Mouse (Mus musculus): ENCODE data around the gene Skap2. TPM values are rescaled to one million over a fixed set of nuclear protein-coding genes. Genes with fewer than 3 reads are reported as not detected.

Gene Skap2
- total and polyA plus RNA-seq, 3 experiments = 5.0 to 8.9 (median 8.6) TPM

GRCm38 (mm10) chr6:51809164-51809824 lies 203.1 kb downstream of the Skap2 start:
- TF ChIP-seq CTCF (IDR thresholded peaks at IDR 0.05) (no peak), POLR2A (IDR thresholded peaks at IDR 0.05; ENCODE audit: insufficient read depth, low read depth, low read length) (no peak), EP300 (IDR thresholded peaks at IDR 0.05; ENCODE audit: insufficient read depth, low read depth, low read length) (no peak)
- Histone ChIP-seq H3K27ac (no peak overlapping the region), H3K9ac (ENCODE audit: low read depth, low read length) (no peak overlapping the region), H3K27me3 (ENCODE audit: control insufficient read depth, insufficient read depth, low read length) (no peaks in the 10 kb centered on the region), H3K4me1 (ENCODE audit: control insufficient read depth, insufficient read depth, low read length) (no peaks in the 10 kb centered on the region), H3K36me3 (ENCODE audit: control insufficient read depth, insufficient read depth, low read length) (no peaks in the 10 kb centered on the region), H3K4me3 (no peak overlapping the region), H3K79me2 (replicated peaks; ENCODE audit: control insufficient read depth, insufficient read depth, low read length) (no peaks in the 10 kb centered on the region)
- DNase-seq = no peak
- 89% methylated on average over 12 of the region's 12 CpGs for WGBS
- intact Hi-C loops (cut with DNase I) = no loop called here

- Histone ChIP-seq H3K36me3 (ENCODE audit: control insufficient read depth, insufficient read depth, low read length) (no peaks in the 10 kb centered on the region), H3K27me3 (ENCODE audit: control insufficient read depth, insufficient read depth, low read length) (no peaks in the 10 kb centered on the region), H3K79me2 (replicated peaks; ENCODE audit: control insufficient read depth, insufficient read depth, low read length) (no peaks in the 10 kb centered on the region), H3K4me1 (ENCODE audit: control insufficient read depth, insufficient read depth, low read length) (no peaks in the 10 kb centered on the region), H3K9ac (ENCODE audit: low read depth, low read length) (no peak overlapping the region), H3K27ac (no peak overlapping the region), H3K4me3 (no peak overlapping the region)
- WGBS = 76% methylated on average over 6 of the region's 6 CpGs
- DNase-seq = no peak
- TF ChIP-seq EP300 (IDR thresholded peaks at IDR 0.05; ENCODE audit: insufficient read depth, low read depth, low read length) = no peak
- no peak for TF ChIP-seq CTCF (IDR thresholded peaks at IDR 0.05)
- no peak for TF ChIP-seq POLR2A (IDR thresholded peaks at IDR 0.05; ENCODE audit: insufficient read depth, low read depth, low read length)
- intact Hi-C loops (cut with DNase I) = no loop called here
Observed at GRCm38 (mm10) chr6:51808011-51808410, 204.3 kb downstream of the Skap2 start.

Other genes with a start within 250 kb of the Skap2 start
- under 1 TPM in 1 of 2 experiments, not detected in 1; 0.20 TPM for gene Hoxa1, start 145.8 kb upstream of the Skap2 start, total RNA-seq (2021)
- gene Hoxa1, start 145.8 kb upstream of the Skap2 start, polyA plus RNA-seq (2012; rRNA removed) = 0.32 and 0.43 TPM in 2 replicates
- gene Hoxa2, start 152.3 kb upstream of the Skap2 start, total RNA-seq (2021) = under 1 TPM; 0.11 to 0.21 TPM
- 0.84 TPM in 1 of 2 replicates, not detected in the other for gene Hoxa2, start 152.3 kb upstream of the Skap2 start, polyA plus RNA-seq (2012; rRNA removed)
- gene 5730596B20Rik, start 164.9 kb upstream of the Skap2 start, total RNA-seq (2021) = not detected
- gene 5730596B20Rik, start 164.9 kb upstream of the Skap2 start, polyA plus RNA-seq (2012; rRNA removed) = not detected in 2 replicates
- under 1 TPM; 0.14 to 0.34 TPM for gene Hoxa4, start 179.2 kb upstream of the Skap2 start, total RNA-seq (2021)
- gene Hoxa4, start 179.2 kb upstream of the Skap2 start, polyA plus RNA-seq (2012; rRNA removed) = 0.76 and 0.84 TPM in 2 replicates
- gene Hoxa5, start 192.0 kb upstream of the Skap2 start, total RNA-seq (2021) = under 1 TPM; 0.26 to 0.45 TPM
- 0.94 and 0.96 TPM in 2 replicates for gene Hoxa5, start 192.0 kb upstream of the Skap2 start, polyA plus RNA-seq (2012; rRNA removed)
- gene Hoxa6, start 196.2 kb upstream of the Skap2 start, total RNA-seq (2021) = not detected
- not detected in 2 replicates for gene Hoxa6, start 196.2 kb upstream of the Skap2 start, polyA plus RNA-seq (2012; rRNA removed)
- gene Hoxa3, start 200.8 kb upstream of the Skap2 start, total RNA-seq (2021) = under 1 TPM; 0.55 to 0.76 TPM
- 0.53 and 1.3 TPM in 2 replicates for gene Hoxa3, start 200.8 kb upstream of the Skap2 start, polyA plus RNA-seq (2012; rRNA removed)
- gene Gm28308, start 200.8 kb upstream of the Skap2 start, total RNA-seq (2021) = not detected
- gene Gm28308, start 200.8 kb upstream of the Skap2 start, polyA plus RNA-seq (2012; rRNA removed) = not detected in 2 replicates
- gene Hoxa7, start 209.3 kb upstream of the Skap2 start, total RNA-seq (2021) = under 1 TPM; 0.25 to 0.50 TPM
- 0.26 and 0.31 TPM in 2 replicates for gene Hoxa7, start 209.3 kb upstream of the Skap2 start, polyA plus RNA-seq (2012; rRNA removed)
- gene Hoxa9, start 218.5 kb upstream of the Skap2 start, total RNA-seq (2021) = not detected
- gene Hoxa9, start 218.5 kb upstream of the Skap2 start, polyA plus RNA-seq (2012; rRNA removed) = 0.04 and 0.06 TPM in 2 replicates
- gene Hoxa10, start 228.3 kb upstream of the Skap2 start, total RNA-seq (2021) = not detected
- not detected in 2 replicates for gene Hoxa10, start 228.3 kb upstream of the Skap2 start, polyA plus RNA-seq (2012; rRNA removed)
- gene Hoxa11, start 233.3 kb upstream of the Skap2 start, total RNA-seq (2021) = not detected
- not detected in 2 replicates for gene Hoxa11, start 233.3 kb upstream of the Skap2 start, polyA plus RNA-seq (2012; rRNA removed)
- gene Hoxa13, start 248.3 kb upstream of the Skap2 start, total RNA-seq (2021) = not detected
- gene Hoxa13, start 248.3 kb upstream of the Skap2 start, polyA plus RNA-seq (2012; rRNA removed) = not detected in 2 replicates

Data from heart, adult 2 months (tissue).